Comparison of ENCODE assay signal across 21 mouse cellular contexts in genomic region chr7:97766406-97767166, GRCm38 (mm10). TPM values are rescaled to one million over a fixed set of nuclear protein-coding genes. Genes with fewer than 3 reads are reported as not detected.
A peak's percentile ranks its signal among the peaks of the same experiment; 100 is the strongest.
DNase-seq lines count a peak whose midpoint lies in the region; ATAC-seq and TF ChIP-seq lines count a peak whose summit lies in the region.
"Had no signal": no experiment of that assay in that cellular context is flagged by ENCODE, and none has a peak within 500 bp of the region (broad histone marks: within the 10 kb centered on the region; RNA-seq: fewer than 3 reads in every experiment).

No protein-coding gene starts in this region.

- H3K27ac ChIP-seq in kidney, adult 2 months (ENCODE audit: insufficient read depth, low read depth, low read length) = peak overlapping the region; percentile 31; the same call in 1 of the 2 replicates
- no peak overlapping the region for H3K27ac ChIP-seq in kidney, embryonic 14.5 days (ENCODE audit: low read depth, low read length)
- H3K27ac ChIP-seq in embryonic fibroblast, embryonic 13.5 days (ENCODE audit: insufficient read depth, low read length) = peak overlapping the region; percentile 57
- H3K27ac ChIP-seq in heart, embryonic 12.5 days (ENCODE audit: poor library complexity, severe bottlenecking) = no peak overlapping the region
- H3K27ac ChIP-seq in heart, adult 2 months = no peak overlapping the region
- H3K27ac ChIP-seq: forebrain, embryonic 10.5 days; hindbrain, embryonic 15.5 days; limb, embryonic 15.5 days; lung, embryonic 15.5 days; midbrain, embryonic 13.5 days had no signal

- H3K4me1 ChIP-seq in kidney, adult 2 months (ENCODE audit: control insufficient read depth, insufficient read depth, low read length) = peaks cover 6% of the 10 kb centered on the region
- H3K4me1 ChIP-seq in kidney, embryonic 14.5 days (ENCODE audit: control insufficient read depth, insufficient read depth, low read length) = no peaks in the 10 kb centered on the region
- H3K4me1 ChIP-seq in embryonic fibroblast, embryonic 13.5 days (ENCODE audit: control insufficient read depth, insufficient read depth, low read length) = peaks cover 13% of the 10 kb centered on the region; the same call in 1 of the 2 replicates
- no peaks in the 10 kb centered on the region for H3K4me1 ChIP-seq in heart, embryonic 12.5 days (replicated peaks)
- H3K4me1 ChIP-seq in heart, adult 2 months (ENCODE audit: control insufficient read depth, insufficient read depth, low read length) = no peaks in the 10 kb centered on the region
- H3K4me1 ChIP-seq: forebrain, embryonic 10.5 days; hindbrain, embryonic 15.5 days; limb, embryonic 15.5 days; lung, embryonic 15.5 days; midbrain, embryonic 13.5 days had no signal

- H3K36me3 ChIP-seq in kidney, adult 2 months (ENCODE audit: control insufficient read depth, insufficient read depth, low read length) = no peaks in the 10 kb centered on the region
- no peaks in the 10 kb centered on the region for H3K36me3 ChIP-seq in kidney, embryonic 14.5 days (ENCODE audit: control insufficient read depth, insufficient read depth, low read length)
- H3K36me3 ChIP-seq in heart, embryonic 12.5 days = no peaks in the 10 kb centered on the region
- H3K36me3 ChIP-seq in heart, adult 2 months (ENCODE audit: control insufficient read depth, insufficient read depth, low read length) = no peaks in the 10 kb centered on the region
- H3K36me3 ChIP-seq: forebrain, embryonic 10.5 days; hindbrain, embryonic 15.5 days; limb, embryonic 15.5 days; lung, embryonic 15.5 days; midbrain, embryonic 13.5 days had no signal

- no peak overlapping the region for H3K4me2 ChIP-seq in kidney, embryonic 14.5 days (replicated peaks; ENCODE audit: low read depth, low read length)
- no peak overlapping the region for H3K4me2 ChIP-seq in heart, embryonic 12.5 days
- H3K4me2 ChIP-seq: heart, embryonic 11.5 days; hindbrain, embryonic 15.5 days; limb, embryonic 15.5 days; lung, embryonic 15.5 days; midbrain, embryonic 13.5 days had no signal

- no peaks in the 10 kb centered on the region for H3K9me3 ChIP-seq in kidney, embryonic 14.5 days (ENCODE audit: control insufficient read depth, low read length)
- H3K9me3 ChIP-seq in heart, embryonic 12.5 days (replicated peaks) = no peaks in the 10 kb centered on the region
- H3K9me3 ChIP-seq: forebrain, embryonic 10.5 days; hindbrain, embryonic 15.5 days; limb, embryonic 15.5 days; lung, embryonic 15.5 days; midbrain, embryonic 13.5 days had no signal

- intact Hi-C loops in heart, adult 2 months (cut with DNase I) = no loop called here

- no peak for TF ChIP-seq EP300 in heart, adult 2 months (IDR thresholded peaks at IDR 0.05; ENCODE audit: insufficient read depth, low read depth, low read length)

- no peaks in the 10 kb centered on the region for H3K79me2 ChIP-seq in heart, adult 2 months (replicated peaks; ENCODE audit: control insufficient read depth, insufficient read depth, low read length)

- no peak for TF ChIP-seq POLR2A in kidney, adult 2 months (IDR thresholded peaks at IDR 0.05; ENCODE audit: low read depth, low read length)
- TF ChIP-seq POLR2A in embryonic fibroblast, embryonic 13.5 days (IDR thresholded peaks at IDR 0.05; ENCODE audit: low read depth, low read length) = no peak
- TF ChIP-seq POLR2A in heart, adult 2 months (IDR thresholded peaks at IDR 0.05; ENCODE audit: insufficient read depth, low read depth, low read length) = no peak

- no peaks in the 10 kb centered on the region for H3K27me3 ChIP-seq in kidney, adult 2 months (replicated peaks; ENCODE audit: control insufficient read depth, insufficient read depth, low read length)
- H3K27me3 ChIP-seq in kidney, embryonic 14.5 days (ENCODE audit: control insufficient read depth, insufficient read depth, low read length) = no peaks in the 10 kb centered on the region
- H3K27me3 ChIP-seq in heart, embryonic 12.5 days (replicated peaks) = no peaks in the 10 kb centered on the region
- no peaks in the 10 kb centered on the region for H3K27me3 ChIP-seq in heart, adult 2 months (ENCODE audit: control insufficient read depth, insufficient read depth, low read length)
- H3K27me3 ChIP-seq: hindbrain, embryonic 15.5 days; limb, embryonic 15.5 days; lung, embryonic 15.5 days; midbrain, embryonic 13.5 days; Patski had no signal

- no peak overlapping the region for H3K4me3 ChIP-seq in kidney, adult 2 months (ENCODE audit: insufficient read depth, low read depth, low read length)
- H3K4me3 ChIP-seq in kidney, embryonic 14.5 days (ENCODE audit: low read length) = no peak overlapping the region
- H3K4me3 ChIP-seq in embryonic fibroblast, embryonic 13.5 days (ENCODE audit: insufficient read depth, low read length) = no peak overlapping the region
- no peak overlapping the region for H3K4me3 ChIP-seq in heart, embryonic 12.5 days
- H3K4me3 ChIP-seq in heart, adult 2 months = no peak overlapping the region
- H3K4me3 ChIP-seq: forebrain, embryonic 10.5 days; hindbrain, embryonic 15.5 days; limb, embryonic 15.5 days; lung, embryonic 15.5 days; midbrain, embryonic 13.5 days had no signal

- H3K9ac ChIP-seq in kidney, embryonic 14.5 days (ENCODE audit: low read depth, low read length) = no peak overlapping the region
- no peak overlapping the region for H3K9ac ChIP-seq in heart, embryonic 12.5 days
- no peak overlapping the region for H3K9ac ChIP-seq in heart, adult 2 months (ENCODE audit: low read depth, low read length)
- H3K9ac ChIP-seq: forebrain, postnatal 0 days; hindbrain, embryonic 15.5 days; limb, embryonic 15.5 days; lung, embryonic 15.5 days; midbrain, embryonic 13.5 days had no signal

- peak; percentile 73 for DNase-seq in kidney, adult 2 months
- peak; percentile 83 for DNase-seq in 3T3-L1 (ENCODE audit: low read depth, low spot score)
- no peak for DNase-seq in heart, adult 2 months
- DNase-seq in layer of hippocampus, adult 9-10 months (ENCODE audit: low spot score) = no peak
- DNase-seq: adrenal gland, adult 8-10 months; cerebellum, adult 11-12 months; cerebellum, postnatal 14 days; embryo, embryonic 11 days; forebrain, postnatal 0 days; right cerebral cortex, postnatal 14 days had no signal

- 65% methylated on average over 9 of the region's 9 CpGs for WGBS in kidney, adult 2 months
- 69% methylated on average over 9 of the region's 9 CpGs for WGBS in kidney, embryonic 14.5 days
- 68% methylated on average over 9 of the region's 9 CpGs for WGBS in heart, embryonic 12.5 days
- 60% methylated on average over 9 of the region's 9 CpGs for WGBS in heart, adult 2 months

- TF ChIP-seq CTCF in kidney, adult 2 months (conservative IDR thresholded peaks at IDR 0.05; ENCODE audit: insufficient read depth, insufficient read length, low read depth, low read length) = no peak
- no peak for TF ChIP-seq CTCF in embryonic fibroblast, embryonic 13.5 days (IDR thresholded peaks at IDR 0.05; ENCODE audit: borderline replicate concordance, insufficient read depth, low read length)
- TF ChIP-seq CTCF in heart, adult 2 months (IDR thresholded peaks at IDR 0.05) = no peak

- ATAC-seq in kidney, embryonic 14.5 days (ENCODE audit: low FRiP score, low TSS enrichment) = no peak
- 0 out of 2 replicates have a peak, but pooled peaks have one; percentile 7 for ATAC-seq in megakaryocyte progenitor cell, adult 5-6 weeks (replicated peaks; ENCODE audit: poor library complexity)
- no peak for ATAC-seq in heart, embryonic 12.5 days (ENCODE audit: insufficient number of reproducible peaks, low FRiP score)
- ATAC-seq: forebrain, postnatal 0 days; midbrain, embryonic 13.5 days; Patski had no signal

RNA-seq across cellular contexts. Expression of gene Pak1, which starts 21.8 kb away (rescaled TPM):
- 25.1 and 30.3 TPM in 2 replicates for polyA plus RNA-seq in kidney, adult 2 months (2012; rRNA removed)
- polyA plus RNA-seq in kidney, embryonic 14.5 days (2014; fragmentation: Nextera tagmentation; extraction: Ambion mirVana) = 13.0 and 22.1 TPM in 2 replicates
- polyA plus RNA-seq in embryonic fibroblast, embryonic 13.5 days (2011; ENCODE audit: insufficient read length, low read depth, missing spikeins) = 30.0 and 33.7 TPM in 2 replicates
- total RNA-seq in megakaryocyte progenitor cell, adult 5-6 weeks (2015) = 41.0 and 51.5 TPM in 2 replicates
- 48.3 and 51.7 TPM in 2 replicates for total RNA-seq in megakaryocyte progenitor cell, adult 5-6 weeks (2017)
- polyA plus RNA-seq in heart, embryonic 12.5 days (2016; fragmentation: Nextera tagmentation; extraction: Ambion mirVana) = 5.7 TPM in 2 replicates
- 1 to 10 TPM; 1.2 to 1.6 TPM for total RNA-seq in heart, adult 2 months (2021)
- polyA plus RNA-seq in heart, adult 2 months (2012; rRNA removed) = 1.1 and 1.8 TPM in 2 replicates

RNA-seq across cellular contexts. Expression of gene Aqp11, which starts 28.5 kb away (rescaled TPM):
- 62.0 and 65.9 TPM in 2 replicates for polyA plus RNA-seq in kidney, adult 2 months (2012; rRNA removed)
- polyA plus RNA-seq in kidney, embryonic 14.5 days (2014; fragmentation: Nextera tagmentation; extraction: Ambion mirVana) = 12.3 and 12.6 TPM in 2 replicates
- 0.95 and 2.1 TPM in 2 replicates for polyA plus RNA-seq in embryonic fibroblast, embryonic 13.5 days (2011; ENCODE audit: insufficient read length, low read depth, missing spikeins)
- total RNA-seq in megakaryocyte progenitor cell, adult 5-6 weeks (2015) = 4.1 and 4.3 TPM in 2 replicates
- total RNA-seq in megakaryocyte progenitor cell, adult 5-6 weeks (2017) = 2.9 and 3.9 TPM in 2 replicates
- 2.5 TPM in 2 replicates for polyA plus RNA-seq in heart, embryonic 12.5 days (2016; fragmentation: Nextera tagmentation; extraction: Ambion mirVana)
- total RNA-seq in heart, adult 2 months (2021) = 1 to 10 TPM in 1 of 2 experiments, under 1 TPM in 1; 0.91 to 1.6 TPM
- 2.6 and 3.0 TPM in 2 replicates for polyA plus RNA-seq in heart, adult 2 months (2012; rRNA removed)

Comparison
In these comparisons a context has a peak if more than half of its experiments do, and no peak if none do; other contexts are left out.
1. H3K27ac ChIP-seq: peak in kidney, adult 2 months (single experiment) and embryonic fibroblast, embryonic 13.5 days (single experiment); none in kidney, embryonic 14.5 days (single experiment), heart, embryonic 12.5 days (single experiment) and heart, adult 2 months (single experiment).
2. DNase-seq: peak in kidney, adult 2 months (single experiment) and 3T3-L1 (single experiment); none in heart, adult 2 months (0 of 2) and layer of hippocampus, adult 9-10 months (single experiment).